Mouse (Mus musculus) spleen, postnatal 14 days (tissue): ENCODE results near the gene Stbd1.

ENCODE experiments used
- DNase-seq, 2 experiments: peaks; one replicate each; pipeline ENCODE4 v3.0.0; 2021 to 2022; ENCODE audit warnings: low spot score in 2 of 2

Gene Stbd1

DNA sequence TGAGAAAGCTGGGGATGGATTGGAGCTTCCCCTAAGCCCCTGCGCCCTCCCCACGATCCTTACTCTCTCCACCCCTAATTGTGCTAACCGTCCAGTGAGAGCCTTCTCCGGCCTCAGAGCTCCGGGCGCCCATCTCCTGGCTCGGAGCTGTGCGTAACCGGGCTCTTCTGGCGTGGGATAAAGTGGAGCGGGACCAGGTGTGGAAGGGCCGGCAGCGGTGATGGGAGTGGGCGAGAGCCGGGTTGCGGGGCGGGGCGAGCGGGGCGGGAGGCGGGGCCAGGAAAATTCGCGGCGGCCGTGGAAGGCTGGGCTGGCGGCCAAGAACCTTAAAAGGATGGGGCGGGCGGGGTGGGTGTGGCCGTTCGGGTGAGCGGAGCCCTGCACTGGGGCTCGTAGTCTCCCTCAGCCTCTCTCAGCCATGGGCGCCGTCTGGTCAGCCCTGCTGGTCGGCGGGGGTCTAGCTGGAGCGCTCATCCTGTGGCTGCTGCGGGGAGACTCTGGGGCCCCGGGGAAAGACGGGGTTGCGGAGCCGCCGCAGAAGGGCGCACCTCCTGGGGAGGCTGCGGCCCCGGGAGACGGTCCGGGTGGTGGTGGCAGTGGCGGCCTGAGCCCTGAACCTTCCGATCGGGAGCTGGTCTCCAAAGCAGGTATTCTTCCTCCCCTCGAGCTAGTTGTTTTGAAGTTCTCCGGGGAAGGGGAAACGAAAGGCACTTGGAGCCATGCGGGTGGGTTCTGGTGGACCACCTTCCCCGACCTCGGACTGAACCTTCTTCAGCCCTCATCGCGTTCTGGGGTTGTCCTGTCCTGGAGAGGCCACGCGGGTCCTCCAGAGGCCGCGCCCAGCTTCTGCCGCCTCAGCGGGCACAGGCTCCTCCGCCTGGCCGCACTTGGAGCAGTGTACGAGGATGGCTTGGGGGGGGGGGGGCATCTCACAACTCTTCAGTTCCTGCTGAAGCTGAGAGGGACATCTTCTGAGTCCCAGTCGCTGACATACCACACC is at the start of gene Stbd1:
TSS of gene Stbd1 (plus strand) at position 351 of the 1,000 bp plus-strand sequence.
- peak; percentile 9 to 12 for DNase-seq

- no peak for DNase-seq
Observed at GRCm38 (mm10) chr5:92553939-92554338, 48.9 kb upstream of the Stbd1 start.

- DNase-seq: no peak
Observed at GRCm38 (mm10) chr5:92554443-92554842, 48.4 kb upstream of the Stbd1 start.

- no peak for DNase-seq
Observed at GRCm38 (mm10) chr5:92554891-92555511, 47.8 kb upstream of the Stbd1 start, which contains the start of gene Fam47e. Fam47e (plus strand) TSS chr5:92555069.

DNA sequence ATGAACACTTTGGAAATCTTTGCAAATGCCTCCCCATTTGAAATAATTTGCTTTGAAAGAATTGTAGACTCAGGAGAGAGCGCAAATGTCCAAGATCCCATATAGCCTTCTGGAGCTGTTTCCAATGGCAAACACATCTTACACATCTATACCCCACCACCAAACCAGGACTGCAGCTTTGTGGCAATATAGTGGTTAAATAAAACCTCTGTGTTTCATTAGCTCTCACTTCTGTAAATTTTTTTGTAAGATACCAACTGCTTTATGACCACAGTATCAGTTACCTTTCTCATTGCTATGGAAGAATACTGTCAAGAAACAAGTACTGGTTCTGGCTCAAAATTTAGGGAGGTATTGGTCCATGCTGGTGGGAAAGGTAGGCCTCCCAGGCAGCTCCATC is 46.9 kb upstream of the Stbd1 start:
- no peak for DNase-seq

DNA sequence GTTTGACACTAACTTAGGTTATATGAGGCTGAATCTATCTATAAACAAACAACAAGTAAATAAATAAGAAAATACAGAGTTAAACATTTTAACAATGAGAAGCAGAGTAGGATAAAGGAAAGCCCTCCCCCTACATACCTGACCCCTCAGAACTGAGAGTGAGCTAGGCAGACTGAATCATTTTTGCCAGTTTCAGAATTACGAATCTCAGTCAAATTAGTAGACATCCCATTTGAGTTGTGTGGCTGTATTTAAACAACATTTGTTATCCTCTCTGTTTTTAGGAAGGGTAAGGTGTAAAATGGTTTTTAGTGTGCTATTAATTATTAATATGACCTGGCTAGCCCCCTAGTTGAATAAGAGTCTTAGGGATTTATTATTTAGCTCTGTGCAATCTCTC is 45.3 kb upstream of the Stbd1 start:
- DNase-seq: no peak

DNA sequence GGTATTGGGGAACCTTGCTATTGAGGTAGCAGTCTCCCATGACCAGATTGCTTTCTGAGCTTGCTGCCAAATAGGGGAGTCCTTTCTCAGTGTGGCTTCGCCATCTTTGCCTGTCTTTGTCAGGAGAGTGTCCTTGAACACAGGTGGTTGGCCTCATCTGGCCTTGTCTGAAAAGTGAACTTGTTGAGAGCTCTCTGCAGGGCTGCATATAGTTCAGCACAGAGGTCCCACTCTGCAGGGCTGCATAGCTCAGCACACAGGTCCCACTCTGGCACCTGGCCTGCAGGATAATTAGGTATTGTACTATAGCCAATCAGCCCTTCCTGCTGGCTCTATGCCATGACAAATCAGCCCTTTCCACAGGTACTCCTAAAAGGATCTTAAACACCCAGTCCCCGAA is 42.6 kb upstream of the Stbd1 start:
- DNase-seq: no peak

- DNase-seq: no peak
Observed at GRCm38 (mm10) chr5:92562002-92562401, 40.8 kb upstream of the Stbd1 start.

DNA sequence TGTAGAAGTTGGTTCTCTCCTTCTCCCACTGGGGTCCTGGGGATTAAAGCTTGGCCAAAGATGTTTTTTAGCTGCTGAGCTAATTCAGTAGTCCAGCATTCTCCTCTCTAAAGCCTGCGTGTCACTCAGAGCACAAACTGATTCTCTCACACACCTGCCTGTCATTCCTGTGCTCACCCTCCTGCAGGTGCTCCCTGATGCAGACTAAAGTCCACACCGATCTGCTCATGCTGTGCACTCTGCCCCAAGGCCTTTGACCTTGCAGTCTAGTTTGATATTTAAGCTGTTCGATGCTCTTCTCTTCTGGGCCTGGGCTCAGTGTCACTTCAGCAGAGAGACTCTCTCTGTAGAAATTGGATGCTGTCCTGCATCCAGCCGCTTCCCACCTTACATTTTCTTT is 31.6 kb upstream of the Stbd1 start:
- no peak for DNase-seq

- no peak for DNase-seq
Observed at GRCm38 (mm10) chr5:92579559-92579958, 23.3 kb upstream of the Stbd1 start.

DNA sequence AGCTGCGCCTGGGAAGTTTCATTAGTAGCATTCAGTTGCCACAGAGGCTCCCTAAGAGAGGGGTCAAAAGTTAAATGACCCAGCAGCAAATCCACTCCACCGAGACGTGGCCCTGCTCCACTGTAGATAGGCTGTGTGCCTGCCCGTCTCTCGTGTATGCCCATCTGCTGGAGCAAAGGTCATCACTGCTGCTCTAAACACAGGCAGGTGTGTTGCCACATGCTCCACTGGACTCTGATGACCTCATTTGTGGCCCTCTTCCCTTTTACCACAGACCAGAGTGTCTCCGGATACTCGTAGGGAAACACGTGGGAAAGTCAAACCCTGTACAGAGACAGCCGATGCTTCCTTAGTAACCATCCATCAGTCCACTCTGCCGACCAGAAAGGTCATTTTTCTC is 16.9 kb upstream of the Stbd1 start:
- DNase-seq: no peak

GRCm38 (mm10) chr5:92595026-92595425 is 7.8 kb upstream of the Stbd1 start:
- no peak for DNase-seq

- no peak for DNase-seq
Observed at GRCm38 (mm10) chr5:92596865-92597264, 6.0 kb upstream of the Stbd1 start.

- DNase-seq: no peak
Observed at GRCm38 (mm10) chr5:92599030-92599429, 3.8 kb upstream of the Stbd1 start.

GRCm38 (mm10) chr5:92604452-92605247 is 1.8 kb downstream of the Stbd1 start:
- no peak for DNase-seq

- no peak for DNase-seq
Observed at GRCm38 (mm10) chr5:92607492-92608229, 4.8 kb downstream of the Stbd1 start.

DNA sequence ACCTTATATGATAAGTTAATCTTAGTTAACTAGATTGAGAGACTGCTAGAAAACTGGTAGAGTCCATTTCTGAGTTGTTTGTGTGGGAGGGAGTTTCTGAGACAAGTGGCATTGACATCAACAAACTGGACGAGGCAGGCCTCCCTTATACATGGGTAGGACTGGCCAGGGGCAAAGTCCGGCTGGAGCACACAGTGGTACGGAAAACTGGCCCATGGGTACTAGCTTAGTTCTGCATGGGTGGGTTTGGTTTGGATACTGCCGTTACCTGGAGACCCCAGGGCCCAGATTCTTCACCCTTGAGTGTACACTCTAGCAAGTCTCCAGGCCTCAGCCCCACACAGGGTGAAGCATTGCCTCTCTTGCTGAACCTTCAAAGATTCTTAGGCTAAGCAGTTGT is 9.9 kb downstream of the Stbd1 start:
- no peak for DNase-seq

DNA sequence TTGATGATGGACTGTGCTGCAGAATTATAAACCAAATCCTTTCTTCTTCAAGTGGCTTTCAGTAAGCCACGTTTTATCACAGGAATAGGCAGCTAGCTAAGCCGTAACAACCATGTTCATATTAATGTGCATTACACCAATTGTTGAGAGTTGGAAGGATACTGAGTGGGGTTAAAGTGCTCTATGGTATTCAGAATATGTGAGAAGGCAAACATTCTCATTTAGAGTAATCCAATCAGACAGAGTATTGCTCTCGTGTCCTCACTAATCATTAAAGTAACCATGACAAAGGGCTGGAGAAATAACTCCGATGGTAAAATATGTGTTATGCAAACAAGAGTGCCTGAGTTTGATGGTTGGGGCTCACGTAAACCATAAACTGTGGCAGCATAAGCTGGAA is 19.0 kb downstream of the Stbd1 start:
- DNase-seq: no peak

- DNase-seq: no peak
Observed at GRCm38 (mm10) chr5:92627896-92628295, 25.1 kb downstream of the Stbd1 start.

DNA sequence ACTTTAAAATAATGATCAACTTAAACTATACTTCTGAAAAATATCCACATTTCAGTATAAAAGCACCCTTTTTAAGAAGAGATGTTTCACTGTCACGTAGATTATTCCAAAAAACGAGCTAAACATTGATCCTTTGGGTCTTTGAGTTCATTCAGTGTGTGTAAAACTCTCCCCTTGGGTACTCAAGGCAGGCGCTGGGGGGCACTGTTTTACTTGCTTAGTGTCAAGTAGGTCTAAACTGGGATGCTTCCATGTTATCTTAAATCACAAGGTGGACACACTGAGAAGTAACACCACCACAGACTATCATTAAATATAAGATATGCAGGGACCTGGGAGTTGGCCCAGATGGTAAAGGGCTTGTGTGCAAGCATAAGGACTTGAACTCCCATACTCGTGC is 30.7 kb downstream of the Stbd1 start:
- DNase-seq: no peak

GRCm38 (mm10) chr5:92634916-92635315 is 32.1 kb downstream of the Stbd1 start:
- no peak for DNase-seq
